Mouse (Mus musculus) lung, adult 2 months (tissue): ENCODE measurements around the gene Timm8a2.

ENCODE experiments used
- CTCF ChIP-seq: fragments of 200-500 bp; IDR thresholded peaks from 2 replicates; pipeline ENCODE4 v1.5.1; 2011; ENCODE audit warnings: mild to moderate bottlenecking, low read length, control low read depth; ENCODE audit not compliant: insufficient read depth
- POLR2A ChIP-seq: fragments of 200-500 bp; IDR thresholded peaks from 2 replicates; pipeline ENCODE4 v1.6.1; 2011; ENCODE audit warnings: low read depth, mild to moderate bottlenecking, control low read depth, low read length, borderline replicate concordance; ENCODE audit errors: extremely low read depth

DNA sequence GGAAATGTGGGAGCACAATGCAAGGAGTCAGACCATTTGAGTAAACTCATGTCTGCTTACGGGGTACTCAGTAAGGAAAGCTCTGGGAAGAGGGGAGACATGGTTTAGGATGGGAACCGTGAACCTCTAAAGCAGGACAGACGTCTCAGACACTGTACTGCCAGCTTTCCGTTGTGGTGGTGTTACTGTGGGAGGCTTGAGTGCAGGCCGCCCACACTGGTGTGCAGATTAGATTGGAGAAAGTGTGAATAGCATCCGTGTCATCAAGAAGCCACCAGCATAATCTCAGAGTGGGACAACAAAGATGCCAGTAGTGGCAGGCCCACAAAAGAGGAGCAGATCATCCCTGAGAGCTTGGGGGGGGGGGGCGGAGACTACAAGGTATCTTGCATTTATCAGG is 32.2 kb upstream of the Timm8a2 start:
- no peak for TF ChIP-seq CTCF
- no peak for TF ChIP-seq POLR2A
